Mouse (Mus musculus): ENCODE data around the gene Npm1. TPM values are rescaled to one million over a fixed set of nuclear protein-coding genes. Genes with fewer than 3 reads are reported as not detected.
A peak's percentile ranks its signal among the peaks of the same experiment; 100 is the strongest.

The Npm1 gene
- polyA plus RNA-seq (2015; fragmentation: Nextera tagmentation; extraction: Ambion mirVana) = 492 and 513 TPM in 2 replicates

- Histone ChIP-seq H3K4me3 (peak within 1 kb of the TSS; percentile 94), H3K9me3 (no peaks in the 10 kb centered on the region), H3K4me1 (peaks cover 17% of the 10 kb centered on the region), H3K9ac (replicated peaks) (peak within 1 kb of the TSS; percentile 93), H3K4me2 (replicated peaks) (peak within 1 kb of the TSS; percentile 77), H3K36me3 (peaks cover 30% of the 10 kb centered on the region), H3K27me3 (no peaks in the 10 kb centered on the region), H3K27ac (replicated peaks) (peak within 1 kb of the TSS; percentile 98)
- ATAC-seq (replicated peaks) = peak; percentile 97
- 4% methylated on average over 49 of the region's 49 CpGs for WGBS
Measured at GRCm38 (mm10) chr11:33162998-33163506, at the start of gene Npm1. TSS of gene Npm1 (minus strand) at chr11:33163206.

- H3K4me2 ChIP-seq (replicated peaks) = no peak overlapping the region
- no peak overlapping the region for H3K4me3 ChIP-seq
- peaks cover 46% of the 10 kb centered on the region for H3K27me3 ChIP-seq
- no peak for ATAC-seq (replicated peaks)
- no peaks in the 10 kb centered on the region for H3K36me3 ChIP-seq
- no peaks in the 10 kb centered on the region for H3K9me3 ChIP-seq
- H3K9ac ChIP-seq (replicated peaks) = no peak overlapping the region
- 89% methylated on average over 2 of the region's 2 CpGs for WGBS
- H3K4me1 ChIP-seq = peaks cover 18% of the 10 kb centered on the region
- H3K27ac ChIP-seq (replicated peaks) = no peak overlapping the region
Measured at GRCm38 (mm10) chr11:33207411-33207810, 44.4 kb upstream of the Npm1 start.

GRCm38 (mm10) chr11:33204966-33205365 lies 42.0 kb upstream of the Npm1 start:
- Histone ChIP-seq H3K4me2 (replicated peaks) (no peak overlapping the region), H3K9ac (replicated peaks) (no peak overlapping the region), H3K36me3 (no peaks in the 10 kb centered on the region), H3K27me3 (peaks cover 68% of the 10 kb centered on the region), H3K9me3 (no peaks in the 10 kb centered on the region), H3K4me3 (no peak overlapping the region), H3K4me1 (peaks cover 42% of the 10 kb centered on the region), H3K27ac (replicated peaks) (no peak overlapping the region)
- WGBS = 16% methylated on average over 3 of the region's 3 CpGs
- no peak for ATAC-seq (replicated peaks)

- WGBS = under 1% methylated on average over 18 of the region's 18 CpGs
- H3K4me2 ChIP-seq (replicated peaks) = peak overlapping the region; percentile 45; the same call in 1 of the 2 replicates
- no peaks in the 10 kb centered on the region for H3K36me3 ChIP-seq
- peaks cover 69% of the 10 kb centered on the region for H3K27me3 ChIP-seq
- no peaks in the 10 kb centered on the region for H3K9me3 ChIP-seq
- H3K4me1 ChIP-seq = peaks cover 43% of the 10 kb centered on the region
- no peak overlapping the region for H3K9ac ChIP-seq (replicated peaks)
- no peak overlapping the region for H3K27ac ChIP-seq (replicated peaks)
- no peak for ATAC-seq (replicated peaks)
- peak overlapping the region; percentile 29; the same call in 1 of the 2 replicates for H3K4me3 ChIP-seq
Measured at GRCm38 (mm10) chr11:33204329-33204705, 41.3 kb upstream of the Npm1 start.

GRCm38 (mm10) chr11:33203383-33204328 lies 40.6 kb upstream of the Npm1 start, which contains the start of gene Tlx3:
TSS of gene Tlx3 (minus strand) at chr11:33203589.
- Histone ChIP-seq H3K4me3 (peak within 1 kb of the TSS; percentile 29), H3K4me1 (peaks cover 43% of the 10 kb centered on the region), H3K27me3 (peaks cover 75% of the 10 kb centered on the region), H3K9ac (replicated peaks) (no peak within 1 kb of the TSS), H3K27ac (replicated peaks) (no peak within 1 kb of the TSS), H3K36me3 (no peaks in the 10 kb centered on the region), H3K4me2 (replicated peaks) (peak within 1 kb of the TSS; percentile 45), H3K9me3 (no peaks in the 10 kb centered on the region)
- under 1% methylated on average over 75 of the region's 81 CpGs for whole genome bisulfite sequencing
- ATAC-seq (replicated peaks) = peak; percentile 52

- no peak overlapping the region for H3K9ac ChIP-seq (replicated peaks)
- peaks cover 43% of the 10 kb centered on the region for H3K4me1 ChIP-seq
- no peak overlapping the region for H3K27ac ChIP-seq (replicated peaks)
- H3K9me3 ChIP-seq = no peaks in the 10 kb centered on the region
- H3K4me3 ChIP-seq = peak overlapping the region; percentile 29
- WGBS = under 1% methylated on average over 47 of the region's 47 CpGs
- ATAC-seq (replicated peaks) = peak; percentile 18
- no peaks in the 10 kb centered on the region for H3K36me3 ChIP-seq
- peaks cover 79% of the 10 kb centered on the region for H3K27me3 ChIP-seq
- H3K4me2 ChIP-seq (replicated peaks) = peak overlapping the region; percentile 45
Measured at GRCm38 (mm10) chr11:33202972-33203371, 40.0 kb upstream of the Npm1 start.

GRCm38 (mm10) chr11:33202296-33202695 lies 39.3 kb upstream of the Npm1 start:
- H3K9ac ChIP-seq (replicated peaks) = no peak overlapping the region
- H3K9me3 ChIP-seq = no peaks in the 10 kb centered on the region
- H3K4me1 ChIP-seq = peaks cover 43% of the 10 kb centered on the region
- WGBS = 1% methylated on average over 37 of the region's 37 CpGs
- no peak for ATAC-seq (replicated peaks)
- H3K4me3 ChIP-seq = no peak overlapping the region
- H3K36me3 ChIP-seq = no peaks in the 10 kb centered on the region
- no peak overlapping the region for H3K4me2 ChIP-seq (replicated peaks)
- peaks cover 79% of the 10 kb centered on the region for H3K27me3 ChIP-seq
- no peak overlapping the region for H3K27ac ChIP-seq (replicated peaks)

- Histone ChIP-seq H3K27ac (replicated peaks) (no peak overlapping the region), H3K36me3 (no peaks in the 10 kb centered on the region), H3K4me1 (peaks cover 45% of the 10 kb centered on the region), H3K4me2 (replicated peaks) (peak overlapping the region; percentile 41), H3K4me3 (peak overlapping the region; percentile 28), H3K9me3 (0 out of 2 replicates have a peak, but pooled peaks cover 2% of the 10 kb centered on the region), H3K27me3 (peaks cover 80% of the 10 kb centered on the region), H3K9ac (replicated peaks) (no peak overlapping the region)
- 1% methylated on average over 19 of the region's 19 CpGs for WGBS
- no peak for ATAC-seq (replicated peaks)
Measured at GRCm38 (mm10) chr11:33201626-33202010, 38.6 kb upstream of the Npm1 start.

GRCm38 (mm10) chr11:33200764-33201625 lies 38.0 kb upstream of the Npm1 start:
- Histone ChIP-seq H3K4me3 (peak overlapping the region; percentile 28), H3K4me1 (peaks cover 47% of the 10 kb centered on the region), H3K36me3 (no peaks in the 10 kb centered on the region), H3K9ac (replicated peaks) (no peak overlapping the region), H3K9me3 (0 out of 2 replicates have a peak, but pooled peaks cover 2% of the 10 kb centered on the region), H3K4me2 (replicated peaks) (peak overlapping the region; percentile 41), H3K27me3 (peaks cover 80% of the 10 kb centered on the region), H3K27ac (replicated peaks) (no peak overlapping the region)
- WGBS = under 1% methylated on average over 65 of the region's 76 CpGs
- ATAC-seq (replicated peaks) = peak; percentile 62

- peaks cover 47% of the 10 kb centered on the region for H3K4me1 ChIP-seq
- no peaks in the 10 kb centered on the region for H3K36me3 ChIP-seq
- peak overlapping the region; percentile 28 for H3K4me3 ChIP-seq
- H3K27ac ChIP-seq (replicated peaks) = no peak overlapping the region
- 0 out of 2 replicates have a peak, but pooled peaks cover 2% of the 10 kb centered on the region for H3K9me3 ChIP-seq
- no peak for ATAC-seq (replicated peaks)
- WGBS = under 1% methylated on average over 45 of the region's 45 CpGs
- H3K9ac ChIP-seq (replicated peaks) = no peak overlapping the region
- H3K4me2 ChIP-seq (replicated peaks) = peak overlapping the region; percentile 41; the same call in 1 of the 2 replicates
- peaks cover 80% of the 10 kb centered on the region for H3K27me3 ChIP-seq
Measured at GRCm38 (mm10) chr11:33199906-33200763, 37.1 kb upstream of the Npm1 start.

GRCm38 (mm10) chr11:33199117-33199514 lies 36.1 kb upstream of the Npm1 start:
- H3K4me2 ChIP-seq (replicated peaks) = no peak overlapping the region
- 3% methylated on average over 15 of the region's 15 CpGs for WGBS
- H3K9ac ChIP-seq (replicated peaks) = no peak overlapping the region
- H3K27me3 ChIP-seq = peaks cover 82% of the 10 kb centered on the region
- H3K9me3 ChIP-seq = 0 out of 2 replicates have a peak, but pooled peaks cover 2% of the 10 kb centered on the region
- H3K36me3 ChIP-seq = no peaks in the 10 kb centered on the region
- no peak overlapping the region for H3K4me3 ChIP-seq
- H3K4me1 ChIP-seq = peaks cover 47% of the 10 kb centered on the region
- ATAC-seq (replicated peaks) = no peak
- no peak overlapping the region for H3K27ac ChIP-seq (replicated peaks)

Measured in forebrain, embryonic 15.5 days (tissue).